Mouse (Mus musculus) embryonic facial prominence, embryonic 14.5 days (tissue): ENCODE data around the gene Slc17a1. TPM values are rescaled to one million over a fixed set of nuclear protein-coding genes. Genes with fewer than 3 reads are reported as not detected.

Experiments used
- ATAC-seq: fragments of 200-750 bp; cut with Nextera tagmentation; 2 replicates; pipeline ENCODE4 v1.8.0; 2017; ENCODE audit warnings: low read depth, moderate number of reproducible peaks, moderate TSS enrichment
- DNase-seq: peaks from one replicate; pipeline ENCODE4 v3.0.0-alpha.2; 2015; ENCODE audit warnings: low spot score
- H3K27ac ChIP-seq: fragments of 300-500 bp; sonication (generic); replicated peaks from 2 replicates; pipeline ENCODE4 v1.5.1; 2014; ENCODE audit warnings: low read depth, mild to moderate bottlenecking, low read length, moderate library complexity
- H3K27me3 ChIP-seq: fragments of 300-500 bp; sonication (generic); replicated peaks from 2 replicates; pipeline ENCODE4 v1.6.1; 2014; ENCODE audit warnings: low read length; ENCODE audit not compliant: control insufficient read depth, insufficient read depth
- H3K36me3 ChIP-seq: fragments of 300-500 bp; sonication (generic); 2 replicates; pipeline ENCODE4 v1.6.1; 2014; ENCODE audit warnings: low read length, mixed read lengths; ENCODE audit not compliant: control insufficient read depth, insufficient read depth
- H3K4me1 ChIP-seq: fragments of 300-500 bp; sonication (generic); 2 replicates; pipeline ENCODE4 v1.6.1; 2014; ENCODE audit warnings: antibody characterized with exemption, low read length; ENCODE audit not compliant: control insufficient read depth, insufficient read depth
- H3K4me2 ChIP-seq: fragments of 300-500 bp; sonication (generic); 2 replicates; pipeline ENCODE4 v1.6.1; 2014; ENCODE audit warnings: low read depth, mild to moderate bottlenecking, low read length, moderate library complexity, mixed read lengths
- H3K4me3 ChIP-seq: fragments of 300-500 bp; sonication (generic); 2 replicates; pipeline ENCODE4 v1.5.1; 2014; ENCODE audit warnings: low read depth, mild to moderate bottlenecking, low read length
- H3K9ac ChIP-seq: fragments of 300-500 bp; sonication (generic); 2 replicates; pipeline ENCODE4 v1.6.1; 2014; ENCODE audit warnings: low read depth, mild to moderate bottlenecking, low read length, moderate library complexity, mixed read lengths
- H3K9me3 ChIP-seq: fragments of 300-500 bp; sonication (generic); 2 replicates; pipeline ENCODE4 v1.6.1; 2016; ENCODE audit warnings: low read length; ENCODE audit not compliant: control insufficient read depth
- WGBS: fragments of 180-500 bp; shearing (Covaris S2); extraction: QIAGEN DNeasy Blood & Tissue Kit; methylation state at CpG from one replicate; pipeline ENCODE4 v1.1.7; 2014; 5-methylcytosine and 5-hydroxymethylcytosine counted together
- polyA plus RNA-seq: library from polyadenylated mRNA; unstranded; fragments of >200 nt; fragmentation: Nextera tagmentation; extraction: Ambion mirVana; gene quantifications from 2 replicates; pipeline ENCODE4 v1.2.1, GENCODE M21; 2014

Gene Slc17a1
- polyA plus RNA-seq, 1 experiment from 2014 or later, result not detected

- Histone ChIP-seq H3K36me3 (no peaks in the 10 kb centered on the region), H3K4me1 (no peaks in the 10 kb centered on the region), H3K27ac (no peak overlapping the region), H3K9me3 (no peaks in the 10 kb centered on the region), H3K9ac (no peak overlapping the region), H3K27me3 (no peaks in the 10 kb centered on the region), H3K4me3 (no peak overlapping the region), H3K4me2 (no peak overlapping the region)
- no peak for DNase-seq
- no peak for ATAC-seq
- 89% methylated on average over 9 of the region's 9 CpGs for WGBS
Measured at GRCm38 (mm10) chr13:23930461-23930860, 62.9 kb downstream of the Slc17a1 start.

DNA sequence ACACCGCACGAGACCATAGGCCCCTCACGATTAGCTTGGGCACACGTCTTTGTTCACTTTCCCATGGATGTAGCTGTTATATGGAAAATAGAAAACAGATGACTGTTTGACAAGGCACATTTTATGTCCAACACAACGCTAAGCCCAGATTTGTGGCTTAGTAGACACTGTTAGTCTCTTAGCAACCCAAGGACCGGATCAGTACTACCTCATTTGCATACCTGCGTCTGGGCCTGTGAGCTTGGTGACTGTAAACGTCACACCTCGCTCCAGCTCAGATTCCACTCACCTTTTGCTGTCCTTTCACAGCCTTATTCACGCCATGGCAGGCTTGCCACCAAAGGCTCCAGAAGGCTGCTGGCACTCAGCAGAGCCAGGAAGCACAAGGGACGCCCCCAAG is 63.4 kb downstream of the Slc17a1 start:
- no peak overlapping the region for H3K4me3 ChIP-seq
- no peak overlapping the region for H3K9ac ChIP-seq
- DNase-seq (peak; percentile 22), ATAC-seq (peak; percentile 30; the same call in 1 of the 2 replicates)
- no peaks in the 10 kb centered on the region for H3K27me3 ChIP-seq
- no peaks in the 10 kb centered on the region for H3K9me3 ChIP-seq
- H3K36me3 ChIP-seq, result no peaks in the 10 kb centered on the region
- no peak overlapping the region for H3K4me2 ChIP-seq
- WGBS, result 44% methylated on average over 11 of the region's 11 CpGs
- no peaks in the 10 kb centered on the region for H3K4me1 ChIP-seq
- no peak overlapping the region for H3K27ac ChIP-seq

DNA sequence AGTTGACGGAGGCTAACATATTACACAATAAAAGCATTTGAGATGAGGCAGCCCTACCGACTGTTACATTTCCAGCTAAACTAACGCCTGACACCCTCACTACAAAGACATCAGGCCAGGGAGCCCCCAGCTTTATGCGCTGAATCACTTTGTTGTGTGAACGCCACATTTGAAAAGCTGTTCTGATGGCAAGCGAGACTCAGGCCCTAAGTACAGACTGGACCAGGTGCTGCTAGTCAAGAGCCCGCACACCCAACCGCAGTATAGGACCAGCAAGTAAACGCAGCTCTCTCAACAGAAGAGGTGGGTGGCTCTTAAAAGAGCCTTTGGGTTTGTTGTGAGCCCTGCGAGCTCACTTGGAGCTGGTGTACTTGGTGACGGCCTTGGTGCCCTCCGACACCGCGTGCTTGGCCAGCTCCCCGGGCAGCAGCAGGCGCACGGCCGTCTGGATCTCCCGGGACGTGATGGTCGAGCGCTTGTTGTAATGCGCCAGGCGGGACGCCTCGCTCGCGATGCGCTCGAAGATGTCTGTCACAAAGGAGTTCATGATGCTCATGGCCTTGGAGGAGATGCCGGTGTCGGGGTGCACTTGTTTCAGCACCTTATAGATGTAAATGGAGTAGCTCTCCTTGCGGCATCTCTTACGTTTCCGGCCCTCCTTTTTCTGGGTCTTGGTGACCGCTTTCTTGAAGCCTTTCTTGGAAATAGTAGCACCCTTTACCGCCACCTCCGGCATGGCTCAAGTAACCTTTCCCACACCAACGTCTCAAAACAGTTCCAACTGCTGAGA is 66.1 kb downstream of the Slc17a1 start, which contains the start of gene Hist1h2ba:
Gene Hist1h2ba, minus strand, starts transcription at position 736 of the 790 bp plus-strand sequence.
- no peak within 1 kb of the TSS for H3K4me2 ChIP-seq
- H3K4me3 ChIP-seq, result no peak within 1 kb of the TSS
- no peak for DNase-seq
- H3K9me3 ChIP-seq, result no peaks in the 10 kb centered on the region
- H3K36me3 ChIP-seq, result no peaks in the 10 kb centered on the region
- 93% methylated on average over 32 of the region's 39 CpGs for WGBS
- no peaks in the 10 kb centered on the region for H3K4me1 ChIP-seq
- H3K27me3 ChIP-seq, result no peaks in the 10 kb centered on the region
- H3K9ac ChIP-seq, result no peak within 1 kb of the TSS
- H3K27ac ChIP-seq, result no peak within 1 kb of the TSS
- ATAC-seq, result no peak

DNA sequence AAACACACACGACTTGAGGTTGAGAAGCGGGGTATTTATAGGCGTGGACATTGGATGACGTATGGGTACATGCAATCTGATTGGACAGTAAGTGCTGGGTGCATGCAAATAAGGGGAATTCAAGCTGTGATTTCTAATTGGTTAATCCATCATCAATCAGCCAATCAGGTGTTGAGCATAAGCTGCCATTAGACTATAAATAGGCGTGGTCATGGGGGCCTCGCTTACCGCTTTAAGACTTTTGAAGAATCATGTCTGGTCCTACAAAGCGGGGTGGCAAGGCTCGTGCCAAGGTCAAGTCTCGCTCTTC is 66.6 kb downstream of the Slc17a1 start, which contains the start of gene Hist1h2aa:
Gene Hist1h2aa, plus strand, starts transcription at position 252 of the 310 bp plus-strand sequence.
- DNase-seq (no peak), ATAC-seq (no peak)
- no peaks in the 10 kb centered on the region for H3K9me3 ChIP-seq
- H3K27me3 ChIP-seq, result no peaks in the 10 kb centered on the region
- H3K4me2 ChIP-seq, result no peak within 1 kb of the TSS
- H3K9ac ChIP-seq, result no peak within 1 kb of the TSS
- no peaks in the 10 kb centered on the region for H3K4me1 ChIP-seq
- WGBS, result 90% methylated on average over 10 of the region's 10 CpGs
- no peak within 1 kb of the TSS for H3K4me3 ChIP-seq
- H3K27ac ChIP-seq, result no peak within 1 kb of the TSS
- no peaks in the 10 kb centered on the region for H3K36me3 ChIP-seq

GRCm38 (mm10) chr13:23938699-23939098 is 71.1 kb downstream of the Slc17a1 start:
- Histone ChIP-seq H3K9me3 (no peaks in the 10 kb centered on the region), H3K36me3 (no peaks in the 10 kb centered on the region), H3K9ac (no peak overlapping the region), H3K4me2 (no peak overlapping the region), H3K27me3 (no peaks in the 10 kb centered on the region), H3K4me1 (no peaks in the 10 kb centered on the region), H3K27ac (no peak overlapping the region), H3K4me3 (no peak overlapping the region)
- WGBS, result 87% methylated on average over 1 of the region's 1 CpGs
- DNase-seq, result no peak
- no peak for ATAC-seq

GRCm38 (mm10) chr13:23940291-23940690 is 72.7 kb downstream of the Slc17a1 start:
- no peak overlapping the region for H3K9ac ChIP-seq
- H3K27ac ChIP-seq, result no peak overlapping the region
- no peaks in the 10 kb centered on the region for H3K27me3 ChIP-seq
- DNase-seq, result peak; percentile 39
- H3K4me2 ChIP-seq, result no peak overlapping the region
- 49% methylated on average over 6 of the region's 6 CpGs for WGBS
- H3K36me3 ChIP-seq, result no peaks in the 10 kb centered on the region
- H3K4me1 ChIP-seq, result no peaks in the 10 kb centered on the region
- H3K9me3 ChIP-seq, result no peaks in the 10 kb centered on the region
- peak; percentile 37; the same call in 1 of the 2 replicates for ATAC-seq
- H3K4me3 ChIP-seq, result no peak overlapping the region

DNA sequence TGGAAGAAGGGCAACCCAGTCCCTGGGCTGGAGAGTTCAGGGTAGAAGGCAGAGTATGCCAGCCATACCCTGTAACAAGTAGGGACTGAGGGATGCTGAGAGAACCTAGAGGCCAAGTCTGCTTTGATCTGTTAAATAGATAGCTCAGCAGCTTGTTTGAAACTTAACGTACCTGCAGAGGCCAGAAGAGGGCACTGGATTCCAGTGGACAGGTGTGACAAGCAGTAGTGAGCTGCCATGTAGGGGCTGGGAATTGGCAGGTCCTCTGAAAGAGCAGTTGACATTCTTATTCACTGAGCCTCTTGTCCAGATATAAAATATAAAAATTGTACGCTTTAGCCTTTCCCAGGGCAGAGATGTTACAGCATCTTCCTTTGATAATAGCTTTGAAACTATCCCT is 75.3 kb downstream of the Slc17a1 start:
- Histone ChIP-seq H3K4me1 (no peaks in the 10 kb centered on the region), H3K36me3 (no peaks in the 10 kb centered on the region), H3K9ac (no peak overlapping the region), H3K4me2 (no peak overlapping the region), H3K9me3 (no peaks in the 10 kb centered on the region), H3K27ac (no peak overlapping the region), H3K4me3 (no peak overlapping the region), H3K27me3 (no peaks in the 10 kb centered on the region)
- 38% methylated on average over 2 of the region's 2 CpGs for WGBS
- DNase-seq (peak; percentile 7), ATAC-seq (no peak)
